Mouse (Mus musculus) brain, embryonic 14.5 days (tissue): ENCODE results near the gene Srsf9.
"Not testable (repeated sequence)": the region's sequence is repeated elsewhere in the genome, so short reads cannot be mapped to it uniquely, and the experiment has no call there.

Source experiments
- CTCF ChIP-seq: fragments of 200-500 bp; IDR thresholded peaks from 2 replicates; pipeline ENCODE4 v1.5.1; 2012; ENCODE audit warnings: inconsistent platforms, mild to moderate bottlenecking, moderate library complexity, borderline replicate concordance; ENCODE audit not compliant: insufficient read depth, insufficient read length; ENCODE audit errors: extremely low read depth
- POLR2A ChIP-seq: fragments of 200-500 bp; IDR thresholded peaks from 2 replicates; pipeline ENCODE4 v1.6.1; 2012; ENCODE audit warnings: mild to moderate bottlenecking, inconsistent platforms, borderline replicate concordance; ENCODE audit not compliant: poor library complexity, insufficient read depth, insufficient read length, severe bottlenecking; ENCODE audit errors: extremely low read depth

GRCm38 (mm10) chr5:115378882-115379281 lies 51.9 kb downstream of the Srsf9 start:
- TF ChIP-seq CTCF, POLR2A: not testable (repeated sequence)
